Mouse (Mus musculus) midbrain, embryonic 13.5 days (tissue): ENCODE results near the gene Arsb. TPM values are rescaled to one million over a fixed set of nuclear protein-coding genes. Genes with fewer than 3 reads are reported as not detected.

Source experiments
- ATAC-seq: fragments of 200-750 bp; cut with Nextera tagmentation; 2 replicates; pipeline ENCODE4 v1.8.0; 2017; ENCODE audit warnings: mild to moderate bottlenecking, moderate TSS enrichment, moderate library complexity
- H3K27ac ChIP-seq: fragments of 300-500 bp; sonication (generic); 2 replicates; pipeline ENCODE4 v1.5.1; 2015; ENCODE audit warnings: inconsistent platforms, mild to moderate bottlenecking, moderate library complexity
- H3K27me3 ChIP-seq: fragments of 300-500 bp; sonication (generic); 2 replicates; pipeline ENCODE4 v1.6.1; 2015; ENCODE audit warnings: mild to moderate bottlenecking, inconsistent platforms
- H3K36me3 ChIP-seq: fragments of 300-500 bp; sonication (generic); 2 replicates; pipeline ENCODE4 v1.6.1; 2015; ENCODE audit warnings: mild to moderate bottlenecking, inconsistent platforms
- H3K4me1 ChIP-seq: fragments of 300-500 bp; sonication (generic); replicated peaks from 2 replicates; pipeline ENCODE4 v1.6.1; 2015; ENCODE audit warnings: inconsistent platforms
- H3K4me2 ChIP-seq: fragments of 300-500 bp; sonication (generic); replicated peaks from 2 replicates; pipeline ENCODE4 v1.6.1; 2015; ENCODE audit warnings: moderate library complexity, mild to moderate bottlenecking, inconsistent platforms
- H3K4me3 ChIP-seq: fragments of 300-500 bp; sonication (generic); replicated peaks from 2 replicates; pipeline ENCODE4 v1.5.1; 2015; ENCODE audit warnings: mild to moderate bottlenecking, inconsistent platforms
- H3K9ac ChIP-seq: fragments of 300-500 bp; sonication (generic); replicated peaks from 2 replicates; pipeline ENCODE4 v1.6.1; 2015; ENCODE audit warnings: mild to moderate bottlenecking, inconsistent platforms
- H3K9me3 ChIP-seq: fragments of 300-500 bp; sonication (generic); 2 replicates; pipeline ENCODE4 v1.6.1; 2016; ENCODE audit warnings: mild to moderate bottlenecking, inconsistent platforms
- WGBS: fragments of 180-500 bp; shearing (Covaris S2); methylation state at CpG from one replicate; pipeline ENCODE4 v1.1.7; 2015; 5-methylcytosine and 5-hydroxymethylcytosine counted together
- polyA plus RNA-seq: library from polyadenylated mRNA; unstranded; fragments of >200 nt; fragmentation: Nextera tagmentation; extraction: Ambion mirVana; gene quantifications from 2 replicates; pipeline ENCODE4 v1.2.1, GENCODE M21; 2015

Gene Arsb
- polyA plus RNA-seq, 1 experiment from 2014 or later, result 7.3 TPM

- Histone ChIP-seq H3K4me1 (peaks cover 9% of the 10 kb centered on the region; the same call in 1 of the 2 replicates), H3K27me3 (no peaks in the 10 kb centered on the region), H3K9ac (no peak overlapping the region), H3K4me3 (no peak overlapping the region), H3K27ac (no peak overlapping the region), H3K4me2 (no peak overlapping the region), H3K9me3 (no peaks in the 10 kb centered on the region), H3K36me3 (no peaks in the 10 kb centered on the region)
- WGBS, result 96% methylated on average over 8 of the region's 8 CpGs
- no peak for ATAC-seq
Measured at GRCm38 (mm10) chr13:93761831-93762230, 9.6 kb upstream of the Arsb start.

- ATAC-seq, result no peak
- no peak overlapping the region for H3K27ac ChIP-seq
- peaks cover 4% of the 10 kb centered on the region; the same call in 1 of the 2 replicates for H3K4me1 ChIP-seq
- H3K9ac ChIP-seq, result no peak overlapping the region
- no peak overlapping the region for H3K4me2 ChIP-seq
- WGBS, result 96% methylated on average over 3 of the region's 3 CpGs
- H3K36me3 ChIP-seq, result no peaks in the 10 kb centered on the region
- H3K27me3 ChIP-seq, result no peaks in the 10 kb centered on the region
- no peak overlapping the region for H3K4me3 ChIP-seq
- no peaks in the 10 kb centered on the region for H3K9me3 ChIP-seq
Measured at GRCm38 (mm10) chr13:93762879-93763278, 8.6 kb upstream of the Arsb start.

DNA sequence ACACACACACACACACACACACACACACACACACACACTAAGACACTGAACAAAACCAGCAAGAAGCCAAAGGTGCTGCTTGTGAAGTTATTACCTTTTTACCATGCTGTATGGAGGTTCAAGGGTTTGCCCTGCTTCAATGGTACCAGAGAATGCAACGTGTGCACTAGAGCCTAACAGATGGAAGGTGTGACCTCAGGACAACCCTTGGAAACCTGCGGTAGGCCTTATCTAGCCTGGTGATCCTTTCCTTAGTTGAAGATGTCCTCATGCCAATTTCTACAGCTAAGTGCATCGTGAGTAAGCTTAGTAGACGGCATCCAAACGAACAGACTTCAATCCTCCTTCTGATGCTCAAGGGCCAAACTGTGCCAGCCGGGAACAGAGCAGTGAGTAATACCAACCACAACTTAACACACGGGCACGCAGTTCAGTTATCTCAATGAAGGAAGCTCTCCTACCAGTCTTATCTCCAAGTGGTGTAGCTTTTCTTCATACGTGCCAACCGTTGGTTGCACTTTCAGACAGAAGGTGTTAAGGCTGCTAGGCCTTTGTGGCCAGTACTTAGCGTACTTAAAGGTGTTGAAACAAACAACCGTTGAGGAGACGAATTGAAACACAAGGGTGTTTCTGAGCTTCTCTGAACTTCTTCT is 7.0 kb upstream of the Arsb start:
- Histone ChIP-seq H3K9me3 (no peaks in the 10 kb centered on the region), H3K4me1 (no peaks in the 10 kb centered on the region), H3K4me3 (no peak overlapping the region), H3K9ac (no peak overlapping the region), H3K36me3 (no peaks in the 10 kb centered on the region), H3K27ac (no peak overlapping the region), H3K27me3 (no peaks in the 10 kb centered on the region), H3K4me2 (no peak overlapping the region)
- no peak for ATAC-seq
- 91% methylated on average over 13 of the region's 13 CpGs for WGBS

DNA sequence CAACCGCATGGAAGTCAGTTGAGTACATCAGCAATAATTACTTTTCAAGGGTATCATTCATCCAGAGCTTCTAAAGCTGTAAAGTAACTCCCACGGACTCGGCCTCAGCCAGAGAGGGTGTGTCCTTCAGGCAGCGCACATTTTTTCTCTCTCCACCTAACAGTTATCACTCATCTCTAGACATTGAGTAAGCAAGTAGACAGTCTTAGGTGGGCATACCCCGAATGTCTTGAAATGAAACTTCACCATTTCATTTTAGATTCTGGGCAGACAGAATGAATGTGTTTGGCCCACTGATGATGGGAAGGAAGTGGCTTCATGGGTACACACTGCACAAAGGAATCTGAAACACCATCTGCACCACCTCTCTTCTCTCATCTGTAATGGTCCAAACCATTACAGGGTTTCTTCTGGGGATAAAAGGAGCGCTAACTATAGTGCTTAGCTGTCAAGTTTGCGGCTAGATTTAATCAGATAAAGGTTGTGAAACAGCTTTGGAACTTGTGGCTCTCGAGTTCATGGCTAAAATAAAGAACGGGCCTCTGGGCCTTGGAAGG is 321 bp upstream of the Arsb start:
- Histone ChIP-seq H3K27me3 (no peaks in the 10 kb centered on the region), H3K27ac (peak overlapping the region; percentile 94), H3K4me1 (peaks cover 17% of the 10 kb centered on the region), H3K9me3 (no peaks in the 10 kb centered on the region), H3K36me3 (no peaks in the 10 kb centered on the region), H3K4me3 (peak overlapping the region; percentile 62), H3K9ac (peak overlapping the region; percentile 86), H3K4me2 (peak overlapping the region; percentile 88)
- ATAC-seq, result peak; percentile 48
- WGBS, result 35% methylated on average over 9 of the region's 9 CpGs

- peak overlapping the region; percentile 86 for H3K9ac ChIP-seq
- no peaks in the 10 kb centered on the region for H3K36me3 ChIP-seq
- H3K27ac ChIP-seq, result peak overlapping the region; percentile 94
- H3K27me3 ChIP-seq, result no peaks in the 10 kb centered on the region
- H3K4me2 ChIP-seq, result peak overlapping the region; percentile 88
- no peaks in the 10 kb centered on the region for H3K9me3 ChIP-seq
- peaks cover 17% of the 10 kb centered on the region for H3K4me1 ChIP-seq
- H3K4me3 ChIP-seq, result peak overlapping the region; percentile 62
- ATAC-seq, result no peak; the same call in 1 of the 2 replicates
- WGBS, result 36% methylated on average over 8 of the region's 8 CpGs
Measured at GRCm38 (mm10) chr13:93772279-93772636, 828 bp downstream of the Arsb start.

DNA sequence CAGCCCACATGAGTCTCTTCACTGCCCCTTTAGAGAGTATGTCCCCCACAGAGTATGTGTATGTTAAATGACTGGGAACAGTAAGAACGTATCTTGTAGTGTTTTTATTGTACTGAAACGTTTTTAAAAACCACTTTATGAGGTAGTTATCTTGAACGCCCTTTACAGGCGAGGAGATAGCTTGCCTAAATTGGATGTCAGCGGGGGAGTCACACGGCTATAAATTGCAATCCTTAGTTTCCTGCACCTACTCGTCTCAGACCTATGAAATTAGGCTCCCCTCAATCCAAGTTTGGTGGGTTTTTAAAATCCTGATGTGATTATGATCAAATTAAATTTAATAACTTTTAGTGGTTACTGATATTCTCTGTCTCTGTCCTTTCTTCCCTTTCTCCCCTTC is 1.4 kb downstream of the Arsb start:
- Histone ChIP-seq H3K9me3 (no peaks in the 10 kb centered on the region), H3K27ac (no peak overlapping the region), H3K4me3 (no peak overlapping the region), H3K27me3 (no peaks in the 10 kb centered on the region), H3K36me3 (no peaks in the 10 kb centered on the region), H3K4me1 (peaks cover 17% of the 10 kb centered on the region), H3K9ac (no peak overlapping the region; the same call in 1 of the 2 replicates), H3K4me2 (peak overlapping the region; percentile 88)
- no peak for ATAC-seq
- 89% methylated on average over 7 of the region's 7 CpGs for WGBS

- no peaks in the 10 kb centered on the region for H3K9me3 ChIP-seq
- no peak overlapping the region for H3K9ac ChIP-seq
- H3K36me3 ChIP-seq, result no peaks in the 10 kb centered on the region
- H3K27me3 ChIP-seq, result no peaks in the 10 kb centered on the region
- H3K4me2 ChIP-seq, result no peak overlapping the region
- WGBS, result 65% methylated on average over 7 of the region's 7 CpGs
- no peak overlapping the region for H3K4me3 ChIP-seq
- H3K4me1 ChIP-seq, result peaks cover 17% of the 10 kb centered on the region
- no peak for ATAC-seq
- H3K27ac ChIP-seq, result no peak overlapping the region
Measured at GRCm38 (mm10) chr13:93773704-93774315, 2.4 kb downstream of the Arsb start.

- no peaks in the 10 kb centered on the region for H3K4me1 ChIP-seq
- no peaks in the 10 kb centered on the region for H3K9me3 ChIP-seq
- ATAC-seq, result no peak
- H3K27ac ChIP-seq, result no peak overlapping the region
- WGBS, result 91% methylated on average over 5 of the region's 5 CpGs
- no peak overlapping the region for H3K4me2 ChIP-seq
- H3K9ac ChIP-seq, result no peak overlapping the region
- no peaks in the 10 kb centered on the region for H3K27me3 ChIP-seq
- H3K36me3 ChIP-seq, result no peaks in the 10 kb centered on the region
- H3K4me3 ChIP-seq, result no peak overlapping the region
Measured at GRCm38 (mm10) chr13:93782823-93783222, 11.4 kb downstream of the Arsb start.

DNA sequence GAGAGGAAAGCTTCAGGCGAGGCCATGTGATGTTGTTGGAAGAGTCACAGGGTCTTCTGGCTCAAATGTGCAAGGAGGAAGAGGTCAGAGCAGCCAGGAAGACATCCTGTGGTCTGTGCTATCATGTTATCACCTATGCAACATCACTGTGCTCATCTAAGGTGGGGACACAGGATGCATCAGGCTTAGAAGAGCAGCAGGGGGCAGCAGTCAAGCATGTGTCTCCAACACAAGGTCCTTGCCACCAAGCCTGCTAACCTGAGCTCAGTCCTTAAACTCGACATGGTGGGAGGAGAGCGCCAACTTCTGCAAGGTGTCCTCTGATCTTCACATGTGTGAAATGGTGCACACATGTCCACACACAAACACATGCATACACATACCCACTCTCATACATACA is 13.9 kb downstream of the Arsb start:
- ATAC-seq, result no peak
- Histone ChIP-seq H3K4me1 (no peaks in the 10 kb centered on the region), H3K27me3 (no peaks in the 10 kb centered on the region), H3K4me3 (no peak overlapping the region), H3K36me3 (no peaks in the 10 kb centered on the region), H3K27ac (no peak overlapping the region), H3K9me3 (no peaks in the 10 kb centered on the region), H3K4me2 (no peak overlapping the region), H3K9ac (no peak overlapping the region)
- 76% methylated on average over 3 of the region's 3 CpGs for WGBS

DNA sequence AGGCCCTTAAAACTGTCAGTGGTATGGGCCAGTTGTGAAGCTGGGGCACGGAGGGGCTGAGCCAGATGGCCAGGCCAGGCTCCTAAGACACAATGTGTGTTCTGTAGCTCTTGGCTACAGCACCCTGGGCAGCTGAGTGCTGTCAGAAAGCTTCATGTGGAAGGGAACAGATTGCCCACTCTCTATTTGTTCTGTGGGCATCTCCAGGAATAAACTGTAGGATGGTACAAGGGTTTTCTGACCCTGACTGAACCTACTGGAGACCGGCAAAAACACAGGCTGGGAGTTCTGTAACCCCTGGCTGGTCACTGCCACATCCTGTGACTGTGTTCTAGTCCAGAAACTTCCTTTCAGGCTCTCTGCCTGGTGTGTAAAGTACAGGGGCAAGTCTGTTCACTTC is 14.6 kb downstream of the Arsb start:
- no peak overlapping the region for H3K9ac ChIP-seq
- no peak for ATAC-seq
- no peak overlapping the region for H3K4me3 ChIP-seq
- H3K4me2 ChIP-seq, result no peak overlapping the region
- H3K9me3 ChIP-seq, result no peaks in the 10 kb centered on the region
- no peaks in the 10 kb centered on the region for H3K36me3 ChIP-seq
- H3K27ac ChIP-seq, result no peak overlapping the region
- H3K27me3 ChIP-seq, result no peaks in the 10 kb centered on the region
- H3K4me1 ChIP-seq, result no peaks in the 10 kb centered on the region
- 74% methylated on average over 2 of the region's 2 CpGs for WGBS

DNA sequence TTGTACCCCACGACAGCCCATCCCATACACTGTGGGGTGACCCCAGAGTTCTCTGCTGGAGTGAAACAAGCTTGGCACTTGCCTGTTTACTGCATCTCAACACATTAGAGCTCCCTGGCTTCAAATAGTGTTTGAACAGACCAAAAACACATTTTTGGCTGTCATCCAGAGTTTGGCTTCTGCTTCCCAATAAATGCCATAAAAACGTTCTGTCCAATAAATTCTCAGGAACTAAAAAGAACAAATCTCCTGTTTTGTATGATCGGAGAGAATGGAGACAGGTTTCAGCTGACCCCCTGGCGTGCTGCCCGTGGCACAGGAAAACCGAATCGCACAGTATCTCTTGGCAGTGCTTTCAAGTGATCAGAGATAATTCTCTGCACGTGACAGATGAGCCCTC is 16.2 kb downstream of the Arsb start:
- no peak for ATAC-seq
- Histone ChIP-seq H3K4me2 (no peak overlapping the region), H3K4me3 (no peak overlapping the region), H3K27ac (no peak overlapping the region), H3K9me3 (no peaks in the 10 kb centered on the region), H3K27me3 (no peaks in the 10 kb centered on the region), H3K36me3 (no peaks in the 10 kb centered on the region), H3K9ac (no peak overlapping the region), H3K4me1 (no peaks in the 10 kb centered on the region)
- 76% methylated on average over 8 of the region's 8 CpGs for WGBS

GRCm38 (mm10) chr13:93792945-93793642 is 21.7 kb downstream of the Arsb start:
- Histone ChIP-seq H3K27me3 (no peaks in the 10 kb centered on the region), H3K27ac (no peak overlapping the region), H3K36me3 (0 out of 2 replicates have a peak, but pooled peaks cover 1% of the 10 kb centered on the region), H3K4me2 (no peak overlapping the region), H3K9ac (no peak overlapping the region), H3K4me1 (peaks cover 4% of the 10 kb centered on the region; the same call in 1 of the 2 replicates), H3K9me3 (no peaks in the 10 kb centered on the region), H3K4me3 (no peak overlapping the region)
- ATAC-seq, result peak; percentile 90
- WGBS, result 51% methylated on average over 11 of the region's 11 CpGs
